Mouse (Mus musculus): ENCODE measurements at regions not wholly inside any gene's neighbourhood (a gene's known extent, or its start where the extent isn't known, plus 50 kb on each side); places are given as distances from the start of the nearest gene placed in this dataset.

DNA sequence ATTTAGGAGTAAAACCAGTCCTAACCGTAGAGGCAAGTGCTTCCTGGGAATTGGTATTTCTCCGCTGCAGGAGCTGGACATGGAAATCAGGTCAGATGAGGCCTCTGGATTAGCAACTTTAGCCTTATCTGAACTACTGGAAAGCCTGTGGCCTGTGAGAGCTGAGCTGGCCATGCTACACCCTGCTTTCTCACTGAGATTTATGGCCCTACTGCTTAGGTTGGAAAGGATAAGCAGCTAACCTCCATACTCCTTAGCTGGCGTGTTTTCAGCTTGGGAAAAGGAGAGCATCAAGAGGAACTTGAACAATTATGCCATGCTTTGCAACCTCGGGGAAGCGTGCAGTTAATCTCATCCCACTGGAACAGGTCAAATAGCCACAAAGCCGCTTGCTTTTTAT, 406.6 kb upstream of the Igfbp3 start:
- Histone ChIP-seq H3K27me3 (ENCODE audit: control insufficient read depth, insufficient read depth, low read length) (no peaks in the 10 kb centered on the region), H3K27ac (replicated peaks) (no peak overlapping the region), H3K4me3 (ENCODE audit: low read depth, low read length) (no peak overlapping the region), H3K4me2 (replicated peaks; ENCODE audit: low read depth) (no peak overlapping the region), H3K9me3 (ENCODE audit: control insufficient read depth, low read length) (no peaks in the 10 kb centered on the region), H3K4me1 (replicated peaks; ENCODE audit: control insufficient read depth, insufficient read depth) (no peaks in the 10 kb centered on the region), H3K36me3 (ENCODE audit: control insufficient read depth, insufficient read depth, low read length) (no peaks in the 10 kb centered on the region), H3K9ac (ENCODE audit: low read length) (no peak overlapping the region)
- 43% methylated on average over 6 of the region's 6 CpGs for WGBS
- ATAC-seq (ENCODE audit: low FRiP score, low TSS enrichment) (no peak), DNase-seq (ENCODE audit: low spot score) (no peak)
- TF ChIP-seq EP300 (optimal IDR thresholded peaks at IDR 0.05) (no peak), CTCF (IDR thresholded peaks at IDR 0.05; ENCODE audit: low read depth) (no peak)

DNA sequence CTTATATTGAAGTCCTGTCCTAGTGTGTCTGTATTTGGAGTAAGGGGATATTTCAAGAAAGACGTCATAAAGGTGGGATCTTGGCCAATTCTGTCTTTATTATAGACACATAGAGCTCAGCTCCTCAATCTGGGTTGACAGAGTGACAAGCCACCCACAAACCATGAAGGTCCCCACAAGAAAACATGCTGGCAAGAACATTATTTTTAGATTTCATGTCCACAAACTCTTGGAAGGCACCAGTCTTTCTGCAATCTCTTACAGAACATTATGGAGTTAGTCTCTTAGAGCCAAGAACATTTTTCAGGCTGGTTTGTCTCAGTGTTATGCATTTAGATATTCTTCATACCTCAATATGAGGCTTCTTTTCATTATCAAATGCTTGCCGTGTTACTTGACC, 397.0 kb upstream of the Igfbp3 start:
- H3K4me2 ChIP-seq (replicated peaks; ENCODE audit: low read depth) = no peak overlapping the region
- no peaks in the 10 kb centered on the region for H3K36me3 ChIP-seq (ENCODE audit: control insufficient read depth, insufficient read depth, low read length)
- TF ChIP-seq CTCF (IDR thresholded peaks at IDR 0.05; ENCODE audit: low read depth) (no peak), EP300 (optimal IDR thresholded peaks at IDR 0.05) (no peak)
- H3K27ac ChIP-seq (replicated peaks) = no peak overlapping the region
- no peaks in the 10 kb centered on the region for H3K27me3 ChIP-seq (ENCODE audit: control insufficient read depth, insufficient read depth, low read length)
- no peak for ATAC-seq (ENCODE audit: low FRiP score, low TSS enrichment)
- DNase-seq (ENCODE audit: low spot score) = no peak
- 68% methylated on average over 2 of the region's 2 CpGs for WGBS
- no peaks in the 10 kb centered on the region for H3K4me1 ChIP-seq (replicated peaks; ENCODE audit: control insufficient read depth, insufficient read depth)
- no peak overlapping the region for H3K9ac ChIP-seq (ENCODE audit: low read length)
- no peak overlapping the region for H3K4me3 ChIP-seq (ENCODE audit: low read depth, low read length)
- no peaks in the 10 kb centered on the region for H3K9me3 ChIP-seq (ENCODE audit: control insufficient read depth, low read length)

DNA sequence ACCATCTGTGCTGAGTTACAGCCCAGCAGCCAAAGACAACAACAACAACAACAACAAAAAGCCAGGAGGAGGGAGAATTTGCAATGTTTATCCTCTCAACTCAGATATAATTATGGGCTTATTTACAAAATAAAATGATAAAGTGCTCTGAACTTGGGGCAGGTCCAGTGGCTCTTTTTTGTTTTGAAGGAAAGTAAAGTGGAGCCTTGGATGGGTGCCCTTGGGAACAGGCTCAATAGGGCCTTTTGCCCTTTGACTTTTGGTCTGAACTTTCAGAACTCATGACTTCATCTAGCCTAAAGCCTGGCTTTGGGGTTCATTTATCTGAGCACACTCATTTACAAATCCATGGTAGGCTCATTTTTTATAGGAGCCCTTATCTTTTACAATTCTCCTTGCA, 396.2 kb upstream of the Igfbp3 start:
- Histone ChIP-seq H3K9ac (ENCODE audit: low read length) (no peak overlapping the region), H3K4me1 (replicated peaks; ENCODE audit: control insufficient read depth, insufficient read depth) (no peaks in the 10 kb centered on the region), H3K4me2 (replicated peaks; ENCODE audit: low read depth) (no peak overlapping the region), H3K27ac (replicated peaks) (no peak overlapping the region), H3K4me3 (ENCODE audit: low read depth, low read length) (no peak overlapping the region), H3K9me3 (ENCODE audit: control insufficient read depth, low read length) (no peaks in the 10 kb centered on the region), H3K27me3 (ENCODE audit: control insufficient read depth, insufficient read depth, low read length) (no peaks in the 10 kb centered on the region), H3K36me3 (ENCODE audit: control insufficient read depth, insufficient read depth, low read length) (no peaks in the 10 kb centered on the region)
- ATAC-seq (ENCODE audit: low FRiP score, low TSS enrichment) = no peak
- TF ChIP-seq CTCF (IDR thresholded peaks at IDR 0.05; ENCODE audit: low read depth) = no peak
- TF ChIP-seq EP300 (optimal IDR thresholded peaks at IDR 0.05) = no peak
- DNase-seq (ENCODE audit: low spot score) = no peak

DNA sequence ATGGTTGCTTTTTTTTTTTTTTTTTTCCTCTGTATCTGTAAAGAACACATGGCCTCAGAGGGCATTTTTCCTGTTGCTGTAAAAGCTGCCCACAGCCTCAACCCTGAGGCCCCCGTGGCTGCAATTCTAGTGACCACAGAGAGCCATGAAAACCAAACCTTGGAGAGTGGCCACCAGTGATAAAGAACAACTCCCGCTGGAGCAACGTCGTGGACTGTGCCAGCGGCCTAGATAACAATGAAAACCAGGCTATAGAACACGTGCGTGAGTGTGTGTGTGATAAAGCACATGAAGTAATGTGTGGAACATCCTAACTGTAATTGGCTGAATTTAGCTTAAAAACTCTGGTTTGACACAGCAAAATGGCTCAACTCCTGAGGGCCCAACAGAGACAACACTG, 392.9 kb upstream of the Igfbp3 start:
- DNase-seq (ENCODE audit: low spot score) (no peak), ATAC-seq (ENCODE audit: low FRiP score, low TSS enrichment) (no peak)
- H3K9me3 ChIP-seq (ENCODE audit: control insufficient read depth, low read length) = no peaks in the 10 kb centered on the region
- WGBS = 85% methylated on average over 7 of the region's 7 CpGs
- no peaks in the 10 kb centered on the region for H3K36me3 ChIP-seq (ENCODE audit: control insufficient read depth, insufficient read depth, low read length)
- no peaks in the 10 kb centered on the region for H3K27me3 ChIP-seq (ENCODE audit: control insufficient read depth, insufficient read depth, low read length)
- no peak overlapping the region for H3K9ac ChIP-seq (ENCODE audit: low read length)
- no peak overlapping the region for H3K4me2 ChIP-seq (replicated peaks; ENCODE audit: low read depth)
- TF ChIP-seq EP300 (optimal IDR thresholded peaks at IDR 0.05) (no peak), CTCF (IDR thresholded peaks at IDR 0.05; ENCODE audit: low read depth) (no peak)
- H3K4me3 ChIP-seq (ENCODE audit: low read depth, low read length) = no peak overlapping the region
- no peak overlapping the region for H3K27ac ChIP-seq (replicated peaks)
- no peaks in the 10 kb centered on the region for H3K4me1 ChIP-seq (replicated peaks; ENCODE audit: control insufficient read depth, insufficient read depth)

DNA sequence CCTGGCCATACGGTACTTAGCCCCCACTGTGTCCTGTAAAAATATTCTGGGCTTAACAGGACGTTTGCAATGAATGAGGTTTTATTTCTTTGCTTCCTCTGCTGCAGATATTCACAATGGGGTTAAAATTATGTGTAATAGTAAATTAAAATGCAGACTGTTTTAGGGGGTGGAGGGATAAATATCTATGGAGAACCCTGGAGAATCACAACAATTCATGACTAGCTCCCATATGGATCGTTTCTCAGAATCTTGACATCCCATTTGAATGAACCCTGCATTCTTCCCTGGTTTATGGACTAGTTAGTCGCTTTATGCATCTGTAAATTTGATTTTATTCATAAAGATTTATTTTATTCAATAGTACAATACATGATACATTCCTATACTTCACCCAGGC, 378.3 kb upstream of the Igfbp3 start:
- H3K4me2 ChIP-seq (replicated peaks; ENCODE audit: low read depth) = no peak overlapping the region
- H3K36me3 ChIP-seq (ENCODE audit: control insufficient read depth, insufficient read depth, low read length) = no peaks in the 10 kb centered on the region
- H3K4me1 ChIP-seq (replicated peaks; ENCODE audit: control insufficient read depth, insufficient read depth) = no peaks in the 10 kb centered on the region
- H3K4me3 ChIP-seq (ENCODE audit: low read depth, low read length) = no peak overlapping the region
- no peak overlapping the region for H3K9ac ChIP-seq (ENCODE audit: low read length)
- WGBS = 79% methylated on average over 4 of the region's 4 CpGs
- H3K9me3 ChIP-seq (ENCODE audit: control insufficient read depth, low read length) = no peaks in the 10 kb centered on the region
- H3K27ac ChIP-seq (replicated peaks) = no peak overlapping the region
- DNase-seq (ENCODE audit: low spot score) = no peak
- TF ChIP-seq EP300 (optimal IDR thresholded peaks at IDR 0.05) (no peak), CTCF (IDR thresholded peaks at IDR 0.05; ENCODE audit: low read depth) (no peak)
- H3K27me3 ChIP-seq (ENCODE audit: control insufficient read depth, insufficient read depth, low read length) = no peaks in the 10 kb centered on the region
- no peak for ATAC-seq (ENCODE audit: low FRiP score, low TSS enrichment)

DNA sequence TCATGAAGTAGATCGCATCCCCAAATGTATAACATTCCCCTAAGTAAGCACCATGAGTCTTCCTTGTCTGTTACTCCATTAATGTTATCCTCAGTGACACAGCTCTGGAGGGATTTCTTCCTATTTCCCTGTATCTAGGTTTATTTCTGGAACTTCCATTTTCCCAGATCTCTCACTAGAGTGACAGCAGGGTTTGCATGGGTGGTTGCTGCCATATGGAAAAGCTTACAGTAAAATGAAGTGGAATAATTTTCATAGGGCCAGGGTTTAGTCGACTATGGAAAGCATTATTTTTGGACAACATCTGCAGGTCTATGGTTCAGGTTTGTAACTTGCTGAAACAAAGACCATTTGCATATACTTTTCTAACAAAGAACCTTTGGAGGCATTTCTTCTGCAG, 369.6 kb upstream of the Igfbp3 start:
- TF ChIP-seq CTCF (IDR thresholded peaks at IDR 0.05; ENCODE audit: low read depth) = no peak
- TF ChIP-seq EP300 (optimal IDR thresholded peaks at IDR 0.05) = no peak
- H3K9ac ChIP-seq (ENCODE audit: low read length) = no peak overlapping the region
- H3K4me1 ChIP-seq (replicated peaks; ENCODE audit: control insufficient read depth, insufficient read depth) = no peaks in the 10 kb centered on the region
- H3K4me2 ChIP-seq (replicated peaks; ENCODE audit: low read depth) = no peak overlapping the region
- H3K27ac ChIP-seq (replicated peaks) = no peak overlapping the region
- no peaks in the 10 kb centered on the region for H3K36me3 ChIP-seq (ENCODE audit: control insufficient read depth, insufficient read depth, low read length)
- WGBS = 95% methylated on average over 2 of the region's 2 CpGs
- ATAC-seq (ENCODE audit: low FRiP score, low TSS enrichment) (no peak), DNase-seq (ENCODE audit: low spot score) (no peak)
- H3K9me3 ChIP-seq (ENCODE audit: control insufficient read depth, low read length) = no peaks in the 10 kb centered on the region
- no peaks in the 10 kb centered on the region for H3K27me3 ChIP-seq (ENCODE audit: control insufficient read depth, insufficient read depth, low read length)
- no peak overlapping the region for H3K4me3 ChIP-seq (ENCODE audit: low read depth, low read length)
